Mouse (Mus musculus): ENCODE measurements around the gene Olfr424. TPM values are rescaled to one million over a fixed set of nuclear protein-coding genes. Genes with fewer than 3 reads are reported as not detected.

The Olfr424 gene
- polyA plus RNA-seq (2015; fragmentation: Nextera tagmentation; extraction: Ambion mirVana) = not detected in 2 replicates

- H3K4me3 ChIP-seq = no peak within 1 kb of the TSS
- WGBS = 78% methylated on average over 3 of the region's 3 CpGs
- H3K9ac ChIP-seq = no peak within 1 kb of the TSS
- H3K36me3 ChIP-seq = no peaks in the 10 kb centered on the region
- no peaks in the 10 kb centered on the region for H3K27me3 ChIP-seq (replicated peaks)
- ATAC-seq (ENCODE audit: extremely low read depth, insufficient number of reproducible peaks, low FRiP score, low TSS enrichment) = no peak
- H3K27ac ChIP-seq (replicated peaks) = no peak within 1 kb of the TSS
- no peaks in the 10 kb centered on the region for H3K4me1 ChIP-seq
- H3K4me2 ChIP-seq = no peak within 1 kb of the TSS
- no peaks in the 10 kb centered on the region for H3K9me3 ChIP-seq
These were observed at the start of gene Olfr424 for GRCm38 (mm10) chr1:174131217-174131616. TSS of gene Olfr424 (plus strand) at chr1:174131517.

DNA sequence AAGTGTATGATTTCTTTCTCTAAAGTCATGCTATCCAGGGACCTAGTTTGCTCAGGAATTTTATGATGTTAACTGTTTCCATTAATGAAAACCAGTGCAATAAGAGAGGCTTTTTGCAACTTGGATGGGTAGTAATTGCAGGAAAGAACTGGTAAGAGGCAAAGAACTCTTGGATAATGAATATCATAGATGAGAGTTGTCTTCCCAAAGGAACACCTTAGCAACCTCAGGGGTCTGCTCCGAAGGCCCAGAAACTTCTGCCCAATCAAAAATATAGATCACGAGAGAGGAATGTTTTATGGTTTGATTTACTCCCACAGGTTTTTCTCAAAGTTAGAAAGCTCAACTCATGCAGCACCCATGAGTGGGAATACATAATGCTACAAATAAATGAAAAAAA, 47.3 kb upstream of the Olfr424 start, which contains the start of gene Olfr429:
Gene Olfr429 (plus strand): TSS at position 301 of the 400 bp plus-strand sequence.
- H3K9ac ChIP-seq = no peak within 1 kb of the TSS
- H3K4me3 ChIP-seq = no peak within 1 kb of the TSS
- no peak within 1 kb of the TSS for H3K27ac ChIP-seq (replicated peaks)
- H3K27me3 ChIP-seq (replicated peaks) = no peaks in the 10 kb centered on the region
- 87% methylated on average over 2 of the region's 2 CpGs for WGBS
- no peaks in the 10 kb centered on the region for H3K4me1 ChIP-seq
- no peak within 1 kb of the TSS for H3K4me2 ChIP-seq
- no peaks in the 10 kb centered on the region for H3K36me3 ChIP-seq
- no peak for ATAC-seq (ENCODE audit: extremely low read depth, insufficient number of reproducible peaks, low FRiP score, low TSS enrichment)
- no peaks in the 10 kb centered on the region for H3K9me3 ChIP-seq

GRCm38 (mm10) chr1:174096591-174096990, 34.7 kb upstream of the Olfr424 start, which contains the start of gene Olfr427:
TSS of gene Olfr427 (plus strand) at chr1:174096891.
- Histone ChIP-seq H3K4me2 (no peak within 1 kb of the TSS), H3K27ac (replicated peaks) (no peak within 1 kb of the TSS), H3K4me1 (no peaks in the 10 kb centered on the region), H3K27me3 (replicated peaks) (no peaks in the 10 kb centered on the region), H3K36me3 (no peaks in the 10 kb centered on the region), H3K9me3 (no peaks in the 10 kb centered on the region), H3K9ac (no peak within 1 kb of the TSS), H3K4me3 (no peak within 1 kb of the TSS)
- ATAC-seq (ENCODE audit: extremely low read depth, insufficient number of reproducible peaks, low FRiP score, low TSS enrichment) = no peak
- WGBS = 87% methylated on average over 1 of the region's 1 CpGs

GRCm38 (mm10) chr1:174103735-174104134, 27.6 kb upstream of the Olfr424 start:
- Histone ChIP-seq H3K27ac (replicated peaks) (no peak overlapping the region), H3K27me3 (replicated peaks) (no peaks in the 10 kb centered on the region), H3K4me2 (no peak overlapping the region), H3K4me3 (no peak overlapping the region), H3K9me3 (no peaks in the 10 kb centered on the region), H3K4me1 (no peaks in the 10 kb centered on the region), H3K36me3 (no peaks in the 10 kb centered on the region), H3K9ac (no peak overlapping the region)
- ATAC-seq (ENCODE audit: extremely low read depth, insufficient number of reproducible peaks, low FRiP score, low TSS enrichment) = no peak
- 47% methylated on average over 2 of the region's 2 CpGs for WGBS

DNA sequence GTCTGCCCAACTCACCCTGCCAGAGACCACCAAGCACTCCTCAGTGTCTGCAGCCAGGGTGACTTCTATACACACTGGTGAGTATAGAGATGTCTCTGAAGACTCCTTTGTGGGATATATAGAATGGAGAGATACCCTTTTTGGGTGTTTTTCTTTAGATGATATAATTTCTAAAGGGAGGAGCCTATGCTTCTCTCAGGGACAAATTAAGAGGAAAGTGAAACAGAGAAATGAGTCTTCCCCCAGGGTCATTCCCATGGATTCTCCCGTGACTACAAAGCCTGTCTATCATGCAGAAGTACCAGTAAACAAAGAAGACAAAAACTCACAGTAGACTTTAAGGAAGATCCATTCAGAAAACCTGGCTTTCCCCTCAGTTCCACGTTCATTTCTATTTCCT, 10.3 kb upstream of the Olfr424 start, which contains the start of gene Olfr231:
Gene Olfr231 (minus strand): TSS at position 101 of the 400 bp plus-strand sequence.
- H3K9me3 ChIP-seq = no peaks in the 10 kb centered on the region
- no peak for ATAC-seq (ENCODE audit: extremely low read depth, insufficient number of reproducible peaks, low FRiP score, low TSS enrichment)

GRCm38 (mm10) chr1:174131999-174132398, 682 bp downstream of the Olfr424 start:
- no peaks in the 10 kb centered on the region for H3K27me3 ChIP-seq (replicated peaks)
- H3K36me3 ChIP-seq = no peaks in the 10 kb centered on the region
- H3K4me3 ChIP-seq = no peak overlapping the region
- WGBS = 64% methylated on average over 3 of the region's 3 CpGs
- no peak overlapping the region for H3K27ac ChIP-seq (replicated peaks)
- H3K9ac ChIP-seq = no peak overlapping the region
- no peaks in the 10 kb centered on the region for H3K9me3 ChIP-seq
- no peaks in the 10 kb centered on the region for H3K4me1 ChIP-seq
- no peak for ATAC-seq (ENCODE audit: extremely low read depth, insufficient number of reproducible peaks, low FRiP score, low TSS enrichment)
- no peak overlapping the region for H3K4me2 ChIP-seq

More for the DNA sequence above, 10.3 kb upstream of the Olfr424 start, which contains the start of gene Olfr231:
- no peaks in the 10 kb centered on the region for H3K36me3 ChIP-seq
- H3K27me3 ChIP-seq (replicated peaks) = no peaks in the 10 kb centered on the region
- H3K4me2 ChIP-seq = no peak within 1 kb of the TSS
- no peak within 1 kb of the TSS for H3K9ac ChIP-seq
- no peaks in the 10 kb centered on the region for H3K4me1 ChIP-seq
- H3K4me3 ChIP-seq = no peak within 1 kb of the TSS
- H3K27ac ChIP-seq (replicated peaks) = no peak within 1 kb of the TSS
- 57% methylated on average over 2 of the region's 2 CpGs for WGBS

GRCm38 (mm10) chr1:174141384-174141783, 10.1 kb downstream of the Olfr424 start:
- 71% methylated on average over 2 of the region's 2 CpGs for WGBS
- Histone ChIP-seq H3K9ac (no peak overlapping the region), H3K4me2 (no peak overlapping the region), H3K27ac (replicated peaks) (no peak overlapping the region), H3K9me3 (no peaks in the 10 kb centered on the region), H3K4me3 (no peak overlapping the region), H3K4me1 (no peaks in the 10 kb centered on the region), H3K27me3 (replicated peaks) (no peaks in the 10 kb centered on the region), H3K36me3 (no peaks in the 10 kb centered on the region)
- no peak for ATAC-seq (ENCODE audit: extremely low read depth, insufficient number of reproducible peaks, low FRiP score, low TSS enrichment)

DNA sequence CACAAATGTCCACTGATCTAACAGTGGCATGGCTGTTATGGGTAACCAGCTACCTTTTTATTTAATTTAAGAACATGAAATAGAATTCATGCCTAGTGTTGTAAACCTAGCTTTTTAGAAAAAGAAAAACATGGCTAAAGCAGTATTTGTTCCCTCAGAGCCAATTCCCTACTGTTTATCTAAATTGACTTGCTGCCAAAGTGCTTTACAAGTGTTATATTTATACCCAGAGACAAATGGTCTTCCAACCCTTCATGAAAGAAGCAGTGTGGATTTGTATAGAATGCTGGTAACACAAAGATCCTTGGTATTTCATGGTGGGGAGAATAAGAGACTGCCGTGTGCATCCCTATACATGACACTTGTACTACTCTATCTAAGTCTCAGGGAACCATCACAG, 15.4 kb downstream of the Olfr424 start:
- Histone ChIP-seq H3K27me3 (replicated peaks) (no peaks in the 10 kb centered on the region), H3K4me3 (no peak overlapping the region), H3K4me2 (no peak overlapping the region), H3K36me3 (no peaks in the 10 kb centered on the region), H3K9me3 (no peaks in the 10 kb centered on the region), H3K9ac (no peak overlapping the region), H3K4me1 (peaks cover 7% of the 10 kb centered on the region), H3K27ac (replicated peaks) (no peak overlapping the region)
- 36% methylated on average over 1 of the region's 1 CpGs for WGBS
- ATAC-seq (ENCODE audit: extremely low read depth, insufficient number of reproducible peaks, low FRiP score, low TSS enrichment) = no peak

- Histone ChIP-seq H3K9ac (no peak overlapping the region), H3K27me3 (replicated peaks) (no peaks in the 10 kb centered on the region), H3K9me3 (no peaks in the 10 kb centered on the region), H3K36me3 (no peaks in the 10 kb centered on the region), H3K4me3 (no peak overlapping the region), H3K4me2 (no peak overlapping the region), H3K27ac (replicated peaks) (no peak overlapping the region), H3K4me1 (peaks cover 7% of the 10 kb centered on the region)
- 63% methylated on average over 2 of the region's 2 CpGs for WGBS
- no peak for ATAC-seq (ENCODE audit: extremely low read depth, insufficient number of reproducible peaks, low FRiP score, low TSS enrichment)
These were observed 18.0 kb downstream of the Olfr424 start for GRCm38 (mm10) chr1:174149289-174149688.

DNA sequence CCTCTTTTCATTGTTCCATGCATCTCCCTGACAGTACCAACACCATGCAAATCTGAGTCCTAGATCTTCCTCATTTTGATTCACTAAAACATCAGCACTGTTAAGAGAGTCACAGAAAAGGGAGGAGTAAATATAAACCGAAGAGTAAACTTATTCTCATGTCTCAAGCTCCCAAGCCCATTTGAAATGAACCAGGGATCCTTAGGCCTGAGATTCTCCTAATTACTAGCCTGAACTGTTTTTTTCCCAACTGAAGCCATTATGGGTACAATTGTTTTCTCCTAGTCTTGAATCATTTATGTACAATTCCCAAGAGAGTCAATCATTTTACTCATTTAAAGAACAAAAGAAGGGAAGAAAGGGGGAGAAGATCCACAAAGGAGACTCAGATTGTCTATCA, 24.0 kb downstream of the Olfr424 start, which contains the start of gene Olfr420:
Gene Olfr420 (plus strand): TSS at position 301 of the 400 bp plus-strand sequence.
- 84% methylated on average over 1 of the region's 1 CpGs for WGBS
- H3K9ac ChIP-seq = no peak within 1 kb of the TSS
- no peaks in the 10 kb centered on the region for H3K36me3 ChIP-seq
- H3K27ac ChIP-seq (replicated peaks) = no peak within 1 kb of the TSS
- no peak within 1 kb of the TSS for H3K4me2 ChIP-seq
- no peaks in the 10 kb centered on the region for H3K4me1 ChIP-seq
- H3K27me3 ChIP-seq (replicated peaks) = no peaks in the 10 kb centered on the region
- no peak within 1 kb of the TSS for H3K4me3 ChIP-seq
- no peaks in the 10 kb centered on the region for H3K9me3 ChIP-seq
- ATAC-seq (ENCODE audit: extremely low read depth, insufficient number of reproducible peaks, low FRiP score, low TSS enrichment) = no peak

DNA sequence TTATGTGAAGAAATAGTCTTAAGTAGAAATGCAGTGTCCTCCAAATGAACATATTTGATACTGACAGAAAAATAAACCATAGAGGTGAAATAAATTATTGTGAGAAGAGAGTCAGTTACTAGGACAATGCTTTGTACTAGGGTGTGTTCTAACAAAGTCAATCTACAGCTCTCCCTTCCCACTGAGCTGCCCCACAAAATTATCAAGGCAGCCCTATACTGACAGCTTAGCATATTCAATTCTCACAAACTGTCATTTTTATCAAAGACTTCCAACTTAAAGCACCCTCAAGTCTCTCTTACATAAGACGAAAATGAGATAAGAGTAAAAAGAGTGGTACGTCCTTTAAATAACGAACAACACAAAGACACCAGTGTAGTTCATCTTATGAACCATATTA, 26.3 kb downstream of the Olfr424 start:
- no peak for ATAC-seq (ENCODE audit: extremely low read depth, insufficient number of reproducible peaks, low FRiP score, low TSS enrichment)
- 73% methylated on average over 3 of the region's 3 CpGs for WGBS
- no peak overlapping the region for H3K9ac ChIP-seq

DNA sequence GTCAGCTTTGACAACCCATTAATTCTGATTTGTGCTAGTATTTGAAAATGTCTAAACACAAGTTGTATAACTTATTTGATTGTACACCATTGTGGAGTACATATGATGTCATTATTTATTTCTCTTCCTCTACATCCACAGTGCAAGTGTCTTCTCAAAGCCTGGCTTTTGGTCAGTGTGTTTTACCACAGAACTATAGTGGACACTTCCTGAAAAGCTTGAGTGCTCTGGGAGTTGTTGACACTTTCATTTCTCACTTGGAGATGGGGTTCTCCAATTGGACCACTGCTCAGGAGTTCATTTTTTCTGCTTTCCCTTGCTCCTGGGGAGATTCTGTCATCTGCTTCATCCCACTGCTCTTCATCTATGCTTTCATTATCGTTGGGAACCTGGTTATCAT, 27.2 kb downstream of the Olfr424 start:
- Histone ChIP-seq H3K9ac (no peak overlapping the region), H3K36me3 (no peaks in the 10 kb centered on the region), H3K4me1 (no peaks in the 10 kb centered on the region), H3K27me3 (replicated peaks) (no peaks in the 10 kb centered on the region), H3K9me3 (no peaks in the 10 kb centered on the region), H3K4me3 (no peak overlapping the region), H3K27ac (replicated peaks) (no peak overlapping the region), H3K4me2 (no peak overlapping the region)
- ATAC-seq (ENCODE audit: extremely low read depth, insufficient number of reproducible peaks, low FRiP score, low TSS enrichment) = no peak
- WGBS = 78% methylated on average over 1 of the region's 1 CpGs

More for the DNA sequence above, 26.3 kb downstream of the Olfr424 start:
- Histone ChIP-seq H3K9me3 (no peaks in the 10 kb centered on the region), H3K4me3 (no peak overlapping the region), H3K27me3 (replicated peaks) (no peaks in the 10 kb centered on the region), H3K36me3 (no peaks in the 10 kb centered on the region), H3K27ac (replicated peaks) (no peak overlapping the region), H3K4me2 (no peak overlapping the region), H3K4me1 (no peaks in the 10 kb centered on the region)
